30 mouse cellular contexts compared by ENCODE assay signal in genomic region chr14:75280406-75280805, GRCm38 (mm10). TPM values are rescaled to one million over a fixed set of nuclear protein-coding genes. Genes with fewer than 3 reads are reported as not detected.
DNase-seq lines count a peak whose midpoint lies in the region; ATAC-seq and TF ChIP-seq lines count a peak whose summit lies in the region.
"Had no signal": no experiment of that assay in that cellular context is flagged by ENCODE, and none has a peak within 500 bp of the region (broad histone marks: within the 10 kb centered on the region; RNA-seq: fewer than 3 reads in every experiment).

No protein-coding gene starts in this region.

- no peak for TF ChIP-seq CTCF in lung, postnatal 0 days (IDR thresholded peaks at IDR 0.05)
- no peak for TF ChIP-seq CTCF in brain, embryonic 14.5 days (IDR thresholded peaks at IDR 0.05; ENCODE audit: borderline replicate concordance, extremely low read depth, insufficient read depth, insufficient read length)

- WGBS in forebrain, embryonic 15.5 days = 29% methylated on average over 5 of the region's 5 CpGs
- WGBS in forebrain, embryonic 11.5 days = 78% methylated on average over 5 of the region's 5 CpGs
- WGBS in lung, postnatal 0 days = 31% methylated on average over 5 of the region's 5 CpGs

- H3K9ac ChIP-seq in forebrain, embryonic 15.5 days (replicated peaks) = no peak overlapping the region
- H3K9ac ChIP-seq in forebrain, embryonic 11.5 days (ENCODE audit: low read length) = no peak overlapping the region
- H3K9ac ChIP-seq in lung, postnatal 0 days (replicated peaks; ENCODE audit: low read depth) = no peak overlapping the region
- H3K9ac ChIP-seq: heart, embryonic 13.5 days; hindbrain, embryonic 15.5 days; limb, embryonic 13.5 days; liver, embryonic 12.5 days; liver, postnatal 0 days; midbrain, embryonic 15.5 days; neural tube, embryonic 15.5 days; stomach, embryonic 15.5 days had no signal

- TF ChIP-seq POLR2A in brain, embryonic 14.5 days (IDR thresholded peaks at IDR 0.05; ENCODE audit: borderline replicate concordance, extremely low read depth, insufficient read depth, insufficient read length, poor library complexity, severe bottlenecking) = no peak

- no peak for DNase-seq in forebrain, embryonic 11.5 days (ENCODE audit: low spot score)
- peak; percentile 47 for DNase-seq in kidney, postnatal 10 days
- DNase-seq in kidney, postnatal 36 days = no peak
- peak; percentile 35 for DNase-seq in lung, postnatal 0 days (ENCODE audit: low spot score)
- DNase-seq in lung, postnatal 36 days = no peak
- DNase-seq in brain, embryonic 14.5 days (ENCODE audit: low read depth) = peak; percentile 72
- no peak for DNase-seq in ovary, postnatal 10 days (ENCODE audit: low spot score)
- DNase-seq: adrenal gland, adult 2 months; adrenal gland, postnatal 36 days; cerebellum, adult 8-10 months; cerebellum, postnatal 25 days; kidney, adult 2 months; kidney, postnatal 25 days; liver, postnatal 0 days; right cerebral cortex, postnatal 25 days; thymus, postnatal 25 days had no signal

- no peak overlapping the region for H3K4me3 ChIP-seq in forebrain, embryonic 15.5 days
- H3K4me3 ChIP-seq in forebrain, embryonic 11.5 days (ENCODE audit: low read depth, low read length) = no peak overlapping the region
- no peak overlapping the region for H3K4me3 ChIP-seq in lung, postnatal 0 days (ENCODE audit: low read depth, low read length)
- H3K4me3 ChIP-seq: heart, embryonic 13.5 days; hindbrain, embryonic 10.5 days; hindbrain, embryonic 15.5 days; limb, embryonic 13.5 days; liver, embryonic 12.5 days; midbrain, embryonic 10.5 days; midbrain, embryonic 15.5 days; neural tube, embryonic 15.5 days; stomach, embryonic 15.5 days had no signal

- ATAC-seq in forebrain, embryonic 15.5 days (replicated peaks) = no peak
- no peak for ATAC-seq in forebrain, embryonic 11.5 days (replicated peaks; ENCODE audit: low FRiP score)
- no peak for ATAC-seq in lung, postnatal 0 days
- ATAC-seq: activated CD4-positive, CD25-positive, alpha-beta regulatory T cell, adult 4 months; CD4-positive, CD25-positive, alpha-beta regulatory T cell, adult 4 months; inflammation-experienced regulatory T-cells, adult 6 months; liver, embryonic 12.5 days; liver, postnatal 0 days; midbrain, embryonic 15.5 days had no signal

- no peaks in the 10 kb centered on the region for H3K9me3 ChIP-seq in forebrain, embryonic 15.5 days
- H3K9me3 ChIP-seq in forebrain, embryonic 11.5 days (ENCODE audit: control insufficient read depth, low read length) = no peaks in the 10 kb centered on the region
- H3K9me3 ChIP-seq in lung, postnatal 0 days (ENCODE audit: low read length) = no peaks in the 10 kb centered on the region
- H3K9me3 ChIP-seq: heart, embryonic 13.5 days; hindbrain, embryonic 10.5 days; hindbrain, embryonic 15.5 days; limb, embryonic 13.5 days; liver, embryonic 12.5 days; midbrain, embryonic 10.5 days; midbrain, embryonic 15.5 days; neural tube, embryonic 15.5 days; stomach, embryonic 15.5 days had no signal

- TF ChIP-seq EP300 in lung, postnatal 0 days (IDR thresholded peaks at IDR 0.05) = no peak

- H3K27ac ChIP-seq in forebrain, embryonic 15.5 days (replicated peaks) = peak overlapping the region; percentile 79
- no peak overlapping the region for H3K27ac ChIP-seq in forebrain, embryonic 11.5 days (ENCODE audit: low read depth, low read length)
- H3K27ac ChIP-seq in lung, postnatal 0 days (ENCODE audit: low read length) = no peak overlapping the region
- H3K27ac ChIP-seq: heart, embryonic 13.5 days; hindbrain, embryonic 10.5 days; hindbrain, embryonic 15.5 days; limb, embryonic 13.5 days; liver, embryonic 12.5 days; midbrain, embryonic 10.5 days; midbrain, embryonic 15.5 days; neural tube, embryonic 15.5 days; stomach, embryonic 15.5 days had no signal

- no peaks in the 10 kb centered on the region for H3K27me3 ChIP-seq in forebrain, embryonic 15.5 days
- no peaks in the 10 kb centered on the region for H3K27me3 ChIP-seq in forebrain, embryonic 11.5 days (ENCODE audit: control insufficient read depth, insufficient read depth, low read length)
- H3K27me3 ChIP-seq in lung, postnatal 0 days (replicated peaks; ENCODE audit: insufficient read depth, low read length) = no peaks in the 10 kb centered on the region
- H3K27me3 ChIP-seq: hindbrain, embryonic 15.5 days; liver, embryonic 12.5 days; midbrain, embryonic 15.5 days; neural tube, embryonic 15.5 days; stomach, embryonic 15.5 days had no signal

- no peaks in the 10 kb centered on the region for H3K36me3 ChIP-seq in forebrain, embryonic 15.5 days
- no peaks in the 10 kb centered on the region for H3K36me3 ChIP-seq in forebrain, embryonic 11.5 days (ENCODE audit: control insufficient read depth, insufficient read depth, low read length)
- no peaks in the 10 kb centered on the region for H3K36me3 ChIP-seq in lung, postnatal 0 days (ENCODE audit: insufficient read depth, low read length)
- H3K36me3 ChIP-seq: heart, embryonic 13.5 days; hindbrain, embryonic 10.5 days; hindbrain, embryonic 15.5 days; limb, embryonic 13.5 days; liver, embryonic 12.5 days; midbrain, embryonic 10.5 days; midbrain, embryonic 15.5 days; neural tube, embryonic 15.5 days; stomach, embryonic 15.5 days had no signal

- peaks cover 31% of the 10 kb centered on the region for H3K4me1 ChIP-seq in forebrain, embryonic 15.5 days
- peaks cover under 1% of the 10 kb centered on the region; the same call in 1 of the 2 replicates for H3K4me1 ChIP-seq in forebrain, embryonic 11.5 days (replicated peaks; ENCODE audit: control insufficient read depth, insufficient read depth, low read length)
- no peaks in the 10 kb centered on the region; the same call in 1 of the 2 replicates for H3K4me1 ChIP-seq in lung, postnatal 0 days (ENCODE audit: insufficient read depth, low read depth, low read length)

- no peak overlapping the region for H3K4me2 ChIP-seq in forebrain, embryonic 15.5 days (replicated peaks)
- H3K4me2 ChIP-seq in forebrain, embryonic 11.5 days (ENCODE audit: low read depth, low read length, severe bottlenecking) = no peak overlapping the region
- no peak overlapping the region for H3K4me2 ChIP-seq in lung, postnatal 0 days (replicated peaks; ENCODE audit: low read depth, low read length)
- H3K4me2 ChIP-seq: heart, embryonic 13.5 days; hindbrain, embryonic 15.5 days; limb, embryonic 13.5 days; liver, embryonic 12.5 days; midbrain, embryonic 15.5 days; neural tube, embryonic 15.5 days; stomach, embryonic 15.5 days had no signal

RNA-seq across cellular contexts. Expression of gene Zc3h13, which starts 3.8 kb away (rescaled TPM):
- polyA plus RNA-seq in forebrain, embryonic 15.5 days (2015; fragmentation: Nextera tagmentation; extraction: Ambion mirVana) = 55.2 and 62.9 TPM in 2 replicates
- 35.3 and 40.6 TPM in 2 replicates for polyA plus RNA-seq in forebrain, embryonic 11.5 days (2014; fragmentation: Nextera tagmentation; extraction: Ambion mirVana)
- 24.3 and 25.8 TPM in 2 replicates for polyA plus RNA-seq in lung, postnatal 0 days (2015; fragmentation: Nextera tagmentation; extraction: Ambion mirVana)
- polyA plus RNA-seq in brain, embryonic 14.5 days (2012; rRNA removed) = 21.0 and 32.0 TPM in 2 replicates

RNA-seq across cellular contexts. Expression of gene Cpb2, which starts 38.3 kb away (rescaled TPM):
- polyA plus RNA-seq in forebrain, embryonic 15.5 days (2015; fragmentation: Nextera tagmentation; extraction: Ambion mirVana) = 0.23 TPM in 1 of 2 replicates, not detected in the other
- polyA plus RNA-seq in forebrain, embryonic 11.5 days (2014; fragmentation: Nextera tagmentation; extraction: Ambion mirVana) = not detected in 2 replicates
- not detected in 2 replicates for polyA plus RNA-seq in lung, postnatal 0 days (2015; fragmentation: Nextera tagmentation; extraction: Ambion mirVana)
- not detected in 2 replicates for polyA plus RNA-seq in brain, embryonic 14.5 days (2012; rRNA removed)
- polyA plus RNA-seq: activated CD4-positive, CD25-positive, alpha-beta regulatory T cell, adult 4 months; adrenal gland, adult 2 months; CD4-positive, CD25-positive, alpha-beta regulatory T cell, adult 4 months; embryonic facial prominence, embryonic 11.5 days; hindbrain, embryonic 10.5 days; hindbrain, embryonic 15.5 days; inflammation-experienced regulatory T-cells, adult 6 months; limb, embryonic 13.5 days; midbrain, embryonic 10.5 days; midbrain, embryonic 15.5 days; neural tube, embryonic 15.5 days had no signal

Comparison
In these comparisons a context has a peak if more than half of its experiments do, and no peak if none do; other contexts are left out.
1. DNase-seq: peak in kidney, postnatal 10 days (single experiment), lung, postnatal 0 days (single experiment) and brain, embryonic 14.5 days (single experiment); none in forebrain, embryonic 11.5 days (single experiment), kidney, postnatal 36 days (0 of 2), lung, postnatal 36 days (single experiment) and ovary, postnatal 10 days (single experiment).